Mouse (Mus musculus) adipocyte (in vitro differentiated cells): ENCODE results near the gene Hspa2.
"Not testable (repeated sequence)": the region's sequence is repeated elsewhere in the genome, so short reads cannot be mapped to it uniquely, and the experiment has no call there.

Experiments
- DNase-seq: peaks from one replicate; pipeline ENCODE4 v3.0.0-alpha.2; 2016; ENCODE audit warnings: low spot score

Gene Hspa2

DNA sequence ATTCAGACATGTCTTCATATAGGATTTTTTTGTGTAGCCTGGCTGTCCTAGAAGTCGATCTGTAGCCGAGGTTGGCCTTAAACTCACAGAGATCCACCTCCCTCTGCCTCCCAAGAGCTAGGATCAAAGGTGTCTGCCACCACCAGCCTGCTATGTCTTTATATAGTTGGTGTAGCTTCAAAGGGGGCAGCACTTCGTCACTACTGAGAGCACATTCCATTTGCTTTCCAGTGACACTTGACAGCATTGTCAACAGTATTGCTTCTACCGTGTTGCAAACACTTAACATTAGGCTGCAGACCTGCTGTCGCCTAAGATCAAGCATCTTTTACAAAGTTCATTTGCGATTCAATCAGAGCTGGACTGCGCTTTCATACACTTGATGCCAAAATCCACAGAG is 30.1 kb downstream of the Hspa2 start:
- no peak for DNase-seq

DNA sequence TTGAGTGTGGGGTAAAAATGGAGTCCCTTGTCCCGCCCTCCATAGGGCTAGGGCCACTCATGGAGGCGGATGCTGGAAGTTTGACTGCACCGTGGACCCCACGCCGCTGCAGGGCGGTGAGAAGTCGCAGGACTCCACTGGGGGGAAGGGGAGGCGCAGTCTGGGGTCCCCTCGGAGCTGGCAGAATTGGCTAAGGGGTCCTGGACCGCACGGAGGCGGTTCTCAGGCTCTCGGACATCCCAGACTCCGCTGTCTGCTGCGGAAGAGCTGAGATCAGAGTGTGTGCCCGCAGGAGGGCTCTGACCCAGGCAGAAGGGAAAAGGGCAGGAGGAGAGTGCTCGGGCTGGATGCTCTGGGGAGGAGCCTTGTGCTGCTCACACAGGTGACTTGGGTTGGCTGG is 31.1 kb downstream of the Hspa2 start:
- DNase-seq: no peak

DNA sequence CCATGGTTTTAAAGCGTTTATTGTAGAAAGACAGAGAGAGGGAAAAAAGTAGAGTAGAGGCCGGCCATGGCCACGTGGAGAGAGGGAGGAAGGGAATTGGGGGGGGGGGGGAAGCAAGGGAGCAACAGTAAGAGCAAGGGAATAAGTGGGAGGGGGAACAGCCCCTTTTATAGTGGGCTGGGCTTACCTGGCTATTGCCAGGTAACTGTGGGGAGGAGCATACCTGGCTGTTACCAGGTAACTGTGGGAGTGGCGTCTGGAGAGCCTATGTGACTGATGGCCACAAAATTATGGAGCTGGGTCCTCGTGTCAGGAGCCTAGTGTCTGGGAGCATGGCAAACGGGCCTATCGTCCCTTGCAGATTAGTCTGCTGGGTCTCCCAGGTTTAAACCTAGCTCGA is 31.6 kb downstream of the Hspa2 start:
- DNase-seq: no peak

DNA sequence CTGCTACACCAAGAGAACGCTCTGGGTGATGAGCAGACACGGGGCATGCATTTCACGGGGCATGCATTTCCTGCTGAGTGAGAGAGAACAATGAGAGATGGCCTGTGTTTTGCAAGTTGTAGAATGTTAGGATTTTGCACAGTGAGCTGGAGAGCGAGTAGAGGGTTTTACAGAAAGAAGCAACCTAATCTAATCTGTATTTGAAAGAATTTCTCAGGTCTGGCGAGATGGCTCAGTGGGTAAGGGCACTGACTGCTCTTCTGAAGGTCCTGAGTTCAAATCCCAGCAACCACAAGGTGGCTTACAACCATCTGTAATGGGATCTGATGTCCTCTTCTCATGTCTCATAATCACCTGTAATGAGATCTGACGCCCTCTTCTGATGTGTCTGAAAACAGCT is 39.5 kb downstream of the Hspa2 start:
- not testable (repeated sequence) for DNase-seq

DNA sequence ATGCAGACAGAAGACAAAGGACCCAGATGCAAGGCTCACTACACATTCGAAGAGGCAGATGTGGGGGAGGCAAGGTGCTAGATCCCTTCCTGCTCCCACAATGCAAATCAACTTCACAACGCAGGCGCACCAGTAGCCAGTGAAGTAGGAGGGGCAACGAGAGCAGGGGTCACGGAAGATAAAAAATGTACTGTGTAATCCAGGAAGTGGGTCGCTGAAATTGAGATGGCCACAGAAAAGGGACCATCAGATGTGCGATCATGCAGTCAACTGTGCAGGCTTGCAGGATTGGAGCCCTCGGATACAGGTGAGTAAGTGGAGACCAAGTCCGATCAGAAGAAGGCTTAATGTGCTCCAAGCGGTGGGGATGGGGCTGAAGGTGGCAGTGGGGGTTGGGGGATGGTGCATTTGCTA is 40.4 kb downstream of the Hspa2 start:
- no peak for DNase-seq

DNA sequence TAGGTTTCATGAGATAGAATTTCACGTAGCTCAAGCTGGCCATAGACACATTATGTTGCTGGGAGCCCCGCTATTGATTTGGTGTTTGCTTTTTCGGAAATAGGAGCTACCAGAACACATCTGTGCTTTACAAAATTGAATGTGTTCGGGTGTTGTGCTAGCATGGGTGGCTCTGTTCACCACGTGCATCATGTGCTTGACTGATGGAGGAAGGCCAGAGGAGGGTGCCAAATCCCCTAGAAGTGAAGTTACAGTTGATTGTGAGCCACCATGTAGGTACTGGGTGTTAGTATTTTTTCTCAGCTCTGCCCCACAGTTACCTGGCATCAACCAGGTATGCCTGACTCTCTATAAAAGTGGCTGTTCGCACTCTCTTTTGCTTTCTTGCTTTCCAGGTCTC is 40.9 kb downstream of the Hspa2 start:
- DNase-seq: no peak

DNA sequence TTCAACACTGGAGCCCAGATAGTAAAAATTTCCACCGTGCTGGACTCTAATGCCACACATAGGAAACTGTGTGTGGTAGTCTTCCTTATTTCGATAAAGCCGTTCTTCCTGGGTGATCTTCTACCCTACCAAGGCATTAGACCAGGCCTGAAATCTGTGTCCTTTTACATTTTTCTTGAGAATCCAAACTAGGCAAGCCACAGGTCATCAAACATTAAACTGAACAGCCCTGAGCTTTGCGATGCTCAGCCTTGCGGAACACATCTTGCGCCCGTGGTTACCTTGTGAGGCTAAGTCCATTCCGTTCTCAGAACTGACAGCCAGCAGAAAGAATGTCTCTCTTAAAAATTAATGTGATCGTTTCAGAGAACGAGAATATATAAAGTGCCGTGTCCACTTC is 42.2 kb downstream of the Hspa2 start:
- DNase-seq: no peak

DNA sequence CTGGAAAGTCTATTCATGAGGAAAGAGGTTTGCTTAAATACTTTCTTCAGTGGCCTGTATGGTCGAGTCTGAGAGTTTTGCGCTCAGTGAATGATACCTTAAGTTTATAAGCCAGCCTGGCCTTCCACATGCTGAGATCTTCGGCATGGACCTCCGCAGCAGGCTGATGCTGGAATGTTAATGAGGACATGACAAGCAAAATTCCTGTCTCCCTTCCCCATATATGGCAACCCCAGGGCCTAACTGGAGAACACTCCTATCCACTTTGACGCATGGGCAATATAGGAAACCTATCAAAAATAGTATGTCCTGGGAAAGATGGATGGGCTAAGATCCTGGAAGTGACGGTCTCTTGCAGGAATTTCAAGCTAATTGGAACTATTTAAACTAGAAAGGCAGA is 44.2 kb downstream of the Hspa2 start:
- no peak for DNase-seq

DNA sequence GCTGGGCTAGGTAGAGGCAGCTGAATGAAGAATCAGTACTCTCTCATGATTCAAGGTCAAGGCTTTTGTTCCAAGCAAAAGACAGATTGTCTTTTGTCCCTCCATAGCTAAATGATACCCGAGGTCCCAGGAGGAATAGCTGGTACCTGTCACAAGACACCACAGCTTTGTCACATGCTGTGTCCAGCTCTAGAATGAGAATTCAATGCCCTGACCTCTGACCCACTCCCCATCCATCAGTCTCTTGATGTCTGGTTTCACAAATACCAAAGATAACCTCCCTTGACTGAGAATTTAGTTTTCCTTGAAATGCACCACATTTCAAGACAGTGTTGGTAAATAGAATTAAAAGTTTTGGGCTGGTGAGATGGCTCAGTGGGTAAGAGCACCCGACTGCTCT is 48.2 kb downstream of the Hspa2 start:
- DNase-seq: no peak
